Mouse (Mus musculus): ENCODE results near the gene Thada.
"Not testable (repeated sequence)": the region's sequence is repeated elsewhere in the genome, so short reads cannot be mapped to it uniquely, and the experiment has no call there.

The Thada gene

GRCm38 (mm10) chr17:84341686-84342085, 124.3 kb downstream of the Thada start:
- DNase-seq = no peak

- DNase-seq = no peak
Measured at GRCm38 (mm10) chr17:84340574-84340973, 125.4 kb downstream of the Thada start.

GRCm38 (mm10) chr17:84335996-84336395, 130.0 kb downstream of the Thada start:
- no peak for DNase-seq

- no peak for DNase-seq
Measured at GRCm38 (mm10) chr17:84335076-84335475, 130.9 kb downstream of the Thada start.

GRCm38 (mm10) chr17:84334241-84335014, 131.6 kb downstream of the Thada start:
- no peak for DNase-seq

GRCm38 (mm10) chr17:84332940-84333339, 133.1 kb downstream of the Thada start:
- no peak for DNase-seq

GRCm38 (mm10) chr17:84330986-84331385, 135.0 kb downstream of the Thada start:
- DNase-seq = peak in 1 of 2 experiments; percentile 30

- peak; percentile 31 to 69 for DNase-seq
Measured at GRCm38 (mm10) chr17:84330506-84330905, 135.5 kb downstream of the Thada start.

- DNase-seq = peak in 1 of 2 experiments; percentile 29
Measured at GRCm38 (mm10) chr17:84329906-84330470, 136.0 kb downstream of the Thada start.

GRCm38 (mm10) chr17:84328526-84328925, 137.5 kb downstream of the Thada start:
- no peak for DNase-seq

GRCm38 (mm10) chr17:84327051-84327925, 138.7 kb downstream of the Thada start:
- no peak for DNase-seq

GRCm38 (mm10) chr17:84322176-84322575, 143.8 kb downstream of the Thada start:
- DNase-seq = no peak

- no peak for DNase-seq
Measured at GRCm38 (mm10) chr17:84321351-84321750, 144.7 kb downstream of the Thada start.

- no peak for DNase-seq
Measured at GRCm38 (mm10) chr17:84320576-84320975, 145.4 kb downstream of the Thada start.

- DNase-seq = no peak
Measured at GRCm38 (mm10) chr17:84314341-84314740, 151.7 kb downstream of the Thada start.

- DNase-seq = peak; percentile 48 to 72
Measured at GRCm38 (mm10) chr17:84313494-84313893, 152.5 kb downstream of the Thada start.

GRCm38 (mm10) chr17:84306151-84306550, 159.9 kb downstream of the Thada start:
- peak; percentile 44 to 68 for DNase-seq

- no peak for DNase-seq
Measured at GRCm38 (mm10) chr17:84305074-84305473, 160.9 kb downstream of the Thada start.

GRCm38 (mm10) chr17:84304141-84304540, 161.9 kb downstream of the Thada start:
- no peak for DNase-seq

GRCm38 (mm10) chr17:84297976-84298375, 168.0 kb downstream of the Thada start:
- DNase-seq = no peak

GRCm38 (mm10) chr17:84293221-84293620, 172.8 kb downstream of the Thada start:
- no peak for DNase-seq

- not testable (repeated sequence) for DNase-seq
Measured at GRCm38 (mm10) chr17:84291228-84291627, 174.8 kb downstream of the Thada start.

- DNase-seq = no peak
Measured at GRCm38 (mm10) chr17:84287675-84288420, 178.2 kb downstream of the Thada start.

Data from thymus, adult 18-20 months (tissue).